Mouse (Mus musculus): Measurements from ENCODE around the gene Gm20388.
A peak's percentile ranks its signal among the peaks of the same experiment; 100 is the strongest.

Gm20388 gene

DNA sequence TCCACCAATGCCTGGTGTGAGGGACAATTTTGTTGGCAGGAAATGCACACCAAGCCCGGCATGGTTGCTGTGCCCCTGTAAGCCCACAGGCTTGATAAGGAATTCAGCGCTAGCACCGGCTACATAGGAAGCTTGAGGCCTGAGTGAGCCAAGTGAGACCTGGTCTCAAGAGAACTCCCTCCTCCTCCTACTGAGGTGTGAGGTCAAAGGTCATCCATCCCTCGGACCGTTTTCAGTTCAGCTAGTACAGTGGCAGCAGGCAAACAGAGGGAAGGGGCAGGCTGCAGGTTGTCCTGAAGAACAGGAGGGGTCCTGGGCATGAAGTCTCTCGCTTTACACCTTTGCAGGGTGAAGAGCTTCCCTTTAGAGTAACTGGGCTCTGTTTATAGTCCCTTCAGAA is 720.2 kb downstream of the Gm20388 start:
- DNase-seq = no peak

GRCm38 (mm10) chr8:120631441-120632375 is 721.1 kb downstream of the Gm20388 start:
- no peak for DNase-seq

GRCm38 (mm10) chr8:120632969-120633664 is 722.5 kb downstream of the Gm20388 start:
- no peak for DNase-seq

GRCm38 (mm10) chr8:120633665-120634271 is 723.1 kb downstream of the Gm20388 start:
- no peak for DNase-seq

DNA sequence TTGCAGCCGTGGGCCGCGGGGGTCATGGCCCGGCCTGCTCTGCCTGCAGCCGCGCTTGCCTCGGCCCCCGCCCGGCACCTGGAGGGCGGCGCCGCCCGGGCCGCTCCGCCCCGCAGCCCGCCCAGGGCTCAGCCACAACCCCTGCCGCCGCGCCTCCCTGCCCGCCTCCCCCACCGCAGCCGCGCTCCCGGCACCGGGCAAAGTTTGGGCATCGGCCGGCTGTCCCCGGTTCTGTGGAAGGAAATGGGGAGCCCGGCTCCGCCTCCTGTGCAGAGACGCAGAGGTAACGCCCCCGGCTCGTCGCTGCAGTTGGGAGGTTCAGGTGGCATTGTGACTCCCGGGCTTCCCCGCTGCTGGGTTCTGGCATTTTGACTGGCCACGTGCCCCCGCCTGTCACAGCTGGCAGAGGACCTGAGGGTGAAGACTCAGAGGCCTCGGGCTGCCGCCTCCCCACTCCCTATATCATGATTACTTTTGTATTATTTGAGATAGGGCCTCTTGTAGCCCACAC is 723.7 kb downstream of the Gm20388 start:
- DNase-seq = peak; percentile 78 to 82

- DNase-seq = no peak
These were observed 730.6 kb downstream of the Gm20388 start for GRCm38 (mm10) chr8:120641245-120641644.

DNA sequence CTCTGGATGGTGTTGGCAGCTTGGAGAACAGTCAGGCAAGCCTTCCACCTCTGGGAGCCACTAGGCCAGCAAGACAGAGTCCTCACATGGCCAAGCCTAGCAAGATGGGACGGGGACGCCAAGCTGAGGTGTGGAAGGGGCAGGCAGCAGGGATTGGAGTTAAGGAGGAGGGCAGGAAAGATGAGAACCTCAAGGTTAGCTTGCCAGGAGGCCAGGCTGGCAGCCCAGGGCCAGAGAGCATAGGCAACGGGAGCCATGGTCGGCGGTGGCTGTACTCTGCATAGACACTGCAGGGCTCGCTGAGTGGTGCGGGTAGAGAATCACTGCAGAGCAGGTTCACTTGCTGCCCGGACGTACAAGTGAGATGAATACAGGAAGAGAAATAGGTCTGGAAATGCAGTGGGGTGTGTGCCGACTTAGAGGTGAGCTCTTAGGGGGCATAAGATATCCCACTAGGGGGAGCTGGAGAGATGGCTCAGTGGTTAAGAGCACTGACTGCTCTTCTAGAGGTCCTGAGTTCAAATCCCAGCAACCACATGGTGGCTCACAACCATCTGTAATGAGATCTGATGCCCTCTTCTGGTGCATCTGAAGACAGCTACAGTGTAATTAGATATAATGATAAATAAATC is 731.5 kb downstream of the Gm20388 start:
- no peak for DNase-seq

- peak in 1 of 2 experiments; percentile 23 for DNase-seq
These were observed 734.0 kb downstream of the Gm20388 start for GRCm38 (mm10) chr8:120644663-120645062.

GRCm38 (mm10) chr8:120647532-120647931 is 736.9 kb downstream of the Gm20388 start, which contains the start of gene 1190005I06Rik:
1190005I06Rik (minus strand) TSS chr8:120647632.
- no peak for DNase-seq

DNA sequence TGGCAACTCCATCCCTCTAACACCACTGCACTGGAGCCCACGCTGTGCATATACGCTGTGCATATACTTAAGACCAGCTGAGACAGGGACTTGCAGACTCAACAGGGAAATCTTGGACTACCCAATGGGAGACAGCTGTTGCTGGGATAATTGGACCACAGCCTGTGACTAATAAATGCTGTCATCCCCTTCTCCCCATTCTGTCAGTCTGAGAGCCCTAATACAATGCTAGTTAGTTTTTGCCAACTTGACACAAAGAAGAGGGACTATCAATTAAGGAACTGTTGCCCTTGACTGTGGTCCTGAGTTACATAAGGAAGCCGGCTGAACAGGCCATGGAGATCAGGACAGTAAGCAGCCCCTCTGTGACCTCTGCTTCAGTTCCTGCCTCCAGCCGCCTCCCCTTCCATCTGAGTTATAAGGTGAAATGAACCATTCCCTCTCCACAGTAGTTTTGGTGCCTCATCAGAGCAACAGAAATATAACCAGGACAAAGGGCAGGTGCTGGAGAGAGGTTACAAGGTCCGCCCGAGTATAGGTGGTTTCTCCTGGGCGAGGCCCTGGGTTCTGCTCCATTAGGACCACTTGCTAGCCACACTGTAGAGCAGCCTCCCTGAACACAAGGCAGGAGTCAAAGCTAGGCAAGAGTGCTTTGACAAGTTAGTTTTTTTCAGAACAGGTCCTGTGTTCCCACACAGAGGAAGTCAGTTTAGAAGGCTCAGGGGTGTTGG is 745.8 kb downstream of the Gm20388 start:
- DNase-seq = no peak

DNA sequence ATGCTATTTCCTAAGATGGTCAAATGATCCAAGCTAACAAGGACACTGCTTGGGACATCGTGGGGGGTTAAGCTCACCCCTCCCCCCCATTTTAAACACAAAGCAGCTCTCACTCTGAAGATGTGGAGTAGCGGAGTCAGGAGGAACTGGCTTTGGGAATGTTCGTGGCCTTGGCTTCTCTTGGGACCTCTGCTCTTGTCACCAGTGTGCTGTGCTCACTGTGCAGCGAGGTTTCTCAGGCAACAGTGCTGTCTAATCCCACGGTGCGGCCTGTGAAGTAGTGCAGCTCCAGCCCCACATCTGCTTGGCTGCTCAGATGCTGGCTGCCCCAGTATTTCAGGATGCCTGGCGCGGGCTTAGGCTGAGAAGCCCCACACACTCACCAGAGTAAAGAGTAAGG is 746.8 kb downstream of the Gm20388 start:
- no peak for DNase-seq

GRCm38 (mm10) chr8:120664566-120664965 is 753.9 kb downstream of the Gm20388 start:
- no peak for DNase-seq

GRCm38 (mm10) chr8:120665726-120666455 is 755.2 kb downstream of the Gm20388 start:
- DNase-seq = no peak

GRCm38 (mm10) chr8:120666807-120667470 is 756.3 kb downstream of the Gm20388 start:
- DNase-seq = no peak

DNA sequence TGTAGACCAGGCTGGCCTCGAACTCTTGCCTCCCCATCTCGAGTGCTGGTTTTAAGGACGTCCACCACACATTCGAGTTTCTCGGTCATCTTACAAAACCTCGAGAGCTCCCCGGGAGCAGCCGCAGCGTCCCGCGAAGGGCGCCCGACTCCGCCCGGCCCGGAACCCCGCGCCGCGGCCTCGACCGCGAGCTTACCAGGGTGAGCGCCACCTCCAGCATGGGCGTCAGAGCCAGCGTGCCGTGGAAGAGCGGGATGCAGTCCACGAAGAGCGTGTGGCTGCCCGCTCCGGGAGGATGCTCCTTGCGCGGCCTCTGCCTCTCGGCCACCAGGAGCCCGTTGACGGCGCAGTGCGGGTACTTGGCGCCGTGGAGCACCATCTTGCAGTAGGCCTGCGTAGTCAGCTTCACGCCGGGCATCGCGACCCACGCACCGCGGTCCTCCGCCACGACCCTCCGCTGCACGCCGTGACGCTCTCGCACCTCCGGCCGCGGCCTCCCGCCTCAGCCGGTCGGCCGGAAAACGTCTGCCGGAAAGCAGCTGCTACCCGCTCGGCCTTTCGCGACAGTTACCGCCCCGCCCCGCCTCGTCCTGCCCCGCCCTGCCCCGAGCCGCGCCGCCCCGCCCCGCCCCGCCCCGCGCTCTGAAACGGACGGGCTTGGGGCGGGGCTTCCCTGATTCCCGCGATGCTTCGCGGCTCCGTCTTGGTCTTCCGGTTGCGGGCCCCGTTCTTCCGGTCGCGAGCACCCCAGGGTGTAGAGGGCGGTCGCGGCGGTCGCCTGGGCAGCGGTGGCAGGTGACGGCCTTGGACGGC is 757.1 kb downstream of the Gm20388 start, which contains the start of the genes Gm27021 and Cox4i1:
Gm27021 (minus strand) TSS at position 519 of the 813 bp plus-strand sequence.
Cox4i1 (plus strand) TSS at position 662 of the 813 bp plus-strand sequence.
- peak; percentile 90 for DNase-seq

GRCm38 (mm10) chr8:120668374-120668905 is 757.8 kb downstream of the Gm20388 start, which contains the start of gene Emc8:
Emc8 (minus strand) TSS chr8:120668573.
- DNase-seq = peak in 1 of 2 experiments; percentile 40

DNA sequence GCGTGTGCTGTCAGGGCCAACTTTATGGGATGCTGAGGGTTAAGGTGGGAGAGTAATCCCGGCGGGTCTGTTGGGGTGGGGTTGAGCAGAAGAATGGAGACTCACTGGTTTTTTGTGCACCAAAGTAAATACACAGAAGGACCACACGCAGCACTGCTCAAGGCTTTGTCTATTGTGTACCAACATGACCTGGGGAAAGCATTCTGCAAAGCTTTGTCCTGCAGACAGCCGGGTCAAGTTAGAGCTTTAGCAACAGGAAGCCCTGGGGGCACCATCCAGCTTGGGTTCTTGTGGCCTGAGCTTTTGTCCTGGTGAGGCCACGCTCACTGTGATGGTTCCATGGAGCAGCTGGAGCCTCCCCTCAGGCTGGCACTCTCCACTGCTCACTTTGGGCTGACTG is 761.1 kb downstream of the Gm20388 start:
- DNase-seq = no peak

GRCm38 (mm10) chr8:120672626-120673229 is 762.1 kb downstream of the Gm20388 start:
- no peak for DNase-seq

GRCm38 (mm10) chr8:120673298-120673697 is 762.7 kb downstream of the Gm20388 start:
- DNase-seq = no peak

Data from kidney, adult 8-10 months (tissue).